Comparison of ENCODE assay signal across 12 mouse cellular contexts in genomic region chr13:92594481-92594880, GRCm38 (mm10). TPM values are rescaled to one million over a fixed set of nuclear protein-coding genes. Genes with fewer than 3 reads are reported as not detected.
DNase-seq lines count a peak whose midpoint lies in the region; ATAC-seq and TF ChIP-seq lines count a peak whose summit lies in the region.
"Had no signal": no experiment of that assay in that cellular context is flagged by ENCODE, and none has a peak within 500 bp of the region (broad histone marks: within the 10 kb centered on the region; RNA-seq: fewer than 3 reads in every experiment).

No protein-coding gene starts in this region.

- H3K27ac ChIP-seq in liver, embryonic 12.5 days: peak overlapping the region; percentile 97
- no peak overlapping the region for H3K27ac ChIP-seq in liver, postnatal 0 days (ENCODE audit: low read depth)
- H3K27ac ChIP-seq in forebrain, embryonic 11.5 days (ENCODE audit: low read depth, low read length): peak overlapping the region; percentile 34
- peak overlapping the region; percentile 20; the same call in 1 of the 2 replicates for H3K27ac ChIP-seq in hindbrain, embryonic 13.5 days
- no peak overlapping the region for H3K27ac ChIP-seq in midbrain, embryonic 15.5 days

- H3K4me3 ChIP-seq in liver, embryonic 12.5 days: no peak overlapping the region
- H3K4me3 ChIP-seq in liver, postnatal 0 days (ENCODE audit: low read depth, low read length): no peak overlapping the region
- no peak overlapping the region for H3K4me3 ChIP-seq in forebrain, embryonic 11.5 days (ENCODE audit: low read depth, low read length)
- no peak overlapping the region for H3K4me3 ChIP-seq in hindbrain, embryonic 13.5 days
- H3K4me3 ChIP-seq in midbrain, embryonic 15.5 days: no peak overlapping the region

- H3K27me3 ChIP-seq in liver, embryonic 12.5 days (replicated peaks): no peaks in the 10 kb centered on the region
- H3K27me3 ChIP-seq in liver, postnatal 0 days (ENCODE audit: insufficient read depth, low read length): no peaks in the 10 kb centered on the region
- no peaks in the 10 kb centered on the region for H3K27me3 ChIP-seq in forebrain, embryonic 11.5 days (ENCODE audit: control insufficient read depth, insufficient read depth, low read length)
- no peaks in the 10 kb centered on the region for H3K27me3 ChIP-seq in hindbrain, embryonic 13.5 days
- H3K27me3 ChIP-seq in midbrain, embryonic 15.5 days (replicated peaks): no peaks in the 10 kb centered on the region

- no peak for TF ChIP-seq EP300 in liver, postnatal 0 days (IDR thresholded peaks at IDR 0.05; ENCODE audit: low read depth)

- ATAC-seq in liver, embryonic 12.5 days: no peak
- ATAC-seq in liver, postnatal 0 days: no peak
- ATAC-seq in forebrain, embryonic 11.5 days (replicated peaks; ENCODE audit: low FRiP score): 0 out of 2 replicates have a peak, but pooled peaks have one; percentile 40
- ATAC-seq in hindbrain, embryonic 13.5 days (ENCODE audit: low FRiP score): peak; percentile 82
- ATAC-seq in midbrain, embryonic 15.5 days (replicated peaks): peak; percentile 55; the same call in 1 of the 2 replicates

- H3K4me2 ChIP-seq in liver, embryonic 12.5 days: peak overlapping the region; percentile 66
- no peak overlapping the region for H3K4me2 ChIP-seq in liver, postnatal 0 days (ENCODE audit: low read depth, low read length)
- no peak overlapping the region for H3K4me2 ChIP-seq in forebrain, embryonic 11.5 days (ENCODE audit: low read depth, low read length, severe bottlenecking)
- no peak overlapping the region for H3K4me2 ChIP-seq in hindbrain, embryonic 13.5 days
- no peak overlapping the region for H3K4me2 ChIP-seq in midbrain, embryonic 15.5 days

- peaks cover 81% of the 10 kb centered on the region for H3K4me1 ChIP-seq in liver, embryonic 12.5 days
- peaks cover 20% of the 10 kb centered on the region for H3K4me1 ChIP-seq in liver, postnatal 0 days (ENCODE audit: insufficient read depth)
- H3K4me1 ChIP-seq in forebrain, embryonic 11.5 days (replicated peaks; ENCODE audit: control insufficient read depth, insufficient read depth, low read length): peaks cover 14% of the 10 kb centered on the region
- H3K4me1 ChIP-seq in hindbrain, embryonic 13.5 days (replicated peaks): peaks cover 26% of the 10 kb centered on the region
- peaks cover 21% of the 10 kb centered on the region for H3K4me1 ChIP-seq in midbrain, embryonic 15.5 days

- no peak for TF ChIP-seq CTCF in liver, postnatal 0 days (IDR thresholded peaks at IDR 0.05; ENCODE audit: low read depth)

- H3K36me3 ChIP-seq in liver, embryonic 12.5 days: no peaks in the 10 kb centered on the region
- H3K36me3 ChIP-seq in liver, postnatal 0 days (replicated peaks; ENCODE audit: insufficient read depth, low read length): no peaks in the 10 kb centered on the region
- H3K36me3 ChIP-seq in forebrain, embryonic 11.5 days (ENCODE audit: control insufficient read depth, insufficient read depth, low read length): no peaks in the 10 kb centered on the region
- no peaks in the 10 kb centered on the region for H3K36me3 ChIP-seq in hindbrain, embryonic 13.5 days
- no peaks in the 10 kb centered on the region for H3K36me3 ChIP-seq in midbrain, embryonic 15.5 days (replicated peaks)

- intact Hi-C loops in gastrocnemius, postnatal 36 days (cut with DNase I): no loop called here

- no peak for DNase-seq in liver, postnatal 0 days
- no peak for DNase-seq in forebrain, embryonic 11.5 days (ENCODE audit: low spot score)
- DNase-seq in gastrocnemius, postnatal 36 days: no peak
- DNase-seq in frontal cortex, adult 2 months (ENCODE audit: extremely low spot score in 1 of 2, low spot score in 1 of 2): no peak
- no peak for DNase-seq in ovary, adult 18-20 months (ENCODE audit: low spot score)
- DNase-seq: cerebellum, adult 8-10 months; lung, adult 18-20 months had no signal

- peak overlapping the region; percentile 55 for H3K9ac ChIP-seq in liver, embryonic 12.5 days
- H3K9ac ChIP-seq in liver, postnatal 0 days (replicated peaks): no peak overlapping the region
- H3K9ac ChIP-seq in forebrain, embryonic 11.5 days (ENCODE audit: low read length): no peak overlapping the region
- no peak overlapping the region for H3K9ac ChIP-seq in hindbrain, embryonic 13.5 days
- no peak overlapping the region for H3K9ac ChIP-seq in midbrain, embryonic 15.5 days

- no peaks in the 10 kb centered on the region for H3K9me3 ChIP-seq in liver, embryonic 12.5 days (replicated peaks)
- H3K9me3 ChIP-seq in liver, postnatal 0 days (ENCODE audit: low read length): no peaks in the 10 kb centered on the region
- no peaks in the 10 kb centered on the region for H3K9me3 ChIP-seq in forebrain, embryonic 11.5 days (ENCODE audit: control insufficient read depth, low read length)
- no peaks in the 10 kb centered on the region for H3K9me3 ChIP-seq in hindbrain, embryonic 13.5 days
- H3K9me3 ChIP-seq in midbrain, embryonic 15.5 days: no peaks in the 10 kb centered on the region

- WGBS in liver, embryonic 12.5 days (ENCODE audit: insufficient replicate concordance): 73% methylated on average over 6 of the region's 6 CpGs
- WGBS in liver, postnatal 0 days (ENCODE audit: insufficient replicate concordance): 85% methylated on average over 6 of the region's 6 CpGs
- 26% methylated on average over 6 of the region's 6 CpGs for WGBS in forebrain, embryonic 11.5 days
- 25% methylated on average over 6 of the region's 6 CpGs for WGBS in hindbrain, embryonic 13.5 days
- 27% methylated on average over 6 of the region's 6 CpGs for WGBS in midbrain, embryonic 15.5 days

RNA-seq across cellular contexts. Expression of gene Serinc5, which starts 16.4 kb away (rescaled TPM):
- 26.7 and 27.6 TPM in 2 replicates for polyA plus RNA-seq in liver, embryonic 12.5 days (2016; fragmentation: Nextera tagmentation; extraction: Ambion mirVana)
- polyA plus RNA-seq in liver, postnatal 0 days (2015; fragmentation: Nextera tagmentation; extraction: Ambion mirVana): 9.3 and 12.2 TPM in 2 replicates
- polyA plus RNA-seq in forebrain, embryonic 11.5 days (2014; fragmentation: Nextera tagmentation; extraction: Ambion mirVana): 6.6 and 7.7 TPM in 2 replicates
- 15.8 and 18.6 TPM in 2 replicates for polyA plus RNA-seq in hindbrain, embryonic 13.5 days (2015; fragmentation: Nextera tagmentation; extraction: Ambion mirVana)
- 18.1 and 18.6 TPM in 2 replicates for polyA plus RNA-seq in midbrain, embryonic 15.5 days (2015; fragmentation: Nextera tagmentation; extraction: Ambion mirVana)
- total RNA-seq in gastrocnemius, postnatal 36 days (2021): 1 to 10 TPM; 4.1 to 4.4 TPM
- polyA plus RNA-seq in frontal cortex, adult 2 months (2012; rRNA removed): 65.6 and 75.2 TPM in 2 replicates

RNA-seq across cellular contexts. Expression of gene Spz1, which starts 18.5 kb away (rescaled TPM):
- polyA plus RNA-seq in liver, embryonic 12.5 days (2016; fragmentation: Nextera tagmentation; extraction: Ambion mirVana): not detected in 2 replicates
- not detected in 2 replicates for polyA plus RNA-seq in liver, postnatal 0 days (2015; fragmentation: Nextera tagmentation; extraction: Ambion mirVana)
- not detected in 2 replicates for polyA plus RNA-seq in forebrain, embryonic 11.5 days (2014; fragmentation: Nextera tagmentation; extraction: Ambion mirVana)
- not detected in 2 replicates for polyA plus RNA-seq in hindbrain, embryonic 13.5 days (2015; fragmentation: Nextera tagmentation; extraction: Ambion mirVana)
- polyA plus RNA-seq in midbrain, embryonic 15.5 days (2015; fragmentation: Nextera tagmentation; extraction: Ambion mirVana): not detected in 2 replicates
- total RNA-seq in gastrocnemius, postnatal 36 days (2021): not detected
- not detected in 2 replicates for polyA plus RNA-seq in frontal cortex, adult 2 months (2012; rRNA removed)
- total RNA-seq: heart, postnatal 25 days; layer of hippocampus, adult 18-20 months had no signal

Comparison
In these comparisons a context has a peak if more than half of its experiments do, and no peak if none do; other contexts are left out.
1. H3K27ac ChIP-seq: peak in liver, embryonic 12.5 days (single experiment), forebrain, embryonic 11.5 days (single experiment) and hindbrain, embryonic 13.5 days (single experiment); none in liver, postnatal 0 days (single experiment) and midbrain, embryonic 15.5 days (single experiment).
2. ATAC-seq: peak in forebrain, embryonic 11.5 days (single experiment), hindbrain, embryonic 13.5 days (single experiment) and midbrain, embryonic 15.5 days (single experiment); none in liver, embryonic 12.5 days (single experiment) and liver, postnatal 0 days (single experiment).